Mouse (Mus musculus): Measurements from ENCODE around the gene Cdc26.

DNA sequence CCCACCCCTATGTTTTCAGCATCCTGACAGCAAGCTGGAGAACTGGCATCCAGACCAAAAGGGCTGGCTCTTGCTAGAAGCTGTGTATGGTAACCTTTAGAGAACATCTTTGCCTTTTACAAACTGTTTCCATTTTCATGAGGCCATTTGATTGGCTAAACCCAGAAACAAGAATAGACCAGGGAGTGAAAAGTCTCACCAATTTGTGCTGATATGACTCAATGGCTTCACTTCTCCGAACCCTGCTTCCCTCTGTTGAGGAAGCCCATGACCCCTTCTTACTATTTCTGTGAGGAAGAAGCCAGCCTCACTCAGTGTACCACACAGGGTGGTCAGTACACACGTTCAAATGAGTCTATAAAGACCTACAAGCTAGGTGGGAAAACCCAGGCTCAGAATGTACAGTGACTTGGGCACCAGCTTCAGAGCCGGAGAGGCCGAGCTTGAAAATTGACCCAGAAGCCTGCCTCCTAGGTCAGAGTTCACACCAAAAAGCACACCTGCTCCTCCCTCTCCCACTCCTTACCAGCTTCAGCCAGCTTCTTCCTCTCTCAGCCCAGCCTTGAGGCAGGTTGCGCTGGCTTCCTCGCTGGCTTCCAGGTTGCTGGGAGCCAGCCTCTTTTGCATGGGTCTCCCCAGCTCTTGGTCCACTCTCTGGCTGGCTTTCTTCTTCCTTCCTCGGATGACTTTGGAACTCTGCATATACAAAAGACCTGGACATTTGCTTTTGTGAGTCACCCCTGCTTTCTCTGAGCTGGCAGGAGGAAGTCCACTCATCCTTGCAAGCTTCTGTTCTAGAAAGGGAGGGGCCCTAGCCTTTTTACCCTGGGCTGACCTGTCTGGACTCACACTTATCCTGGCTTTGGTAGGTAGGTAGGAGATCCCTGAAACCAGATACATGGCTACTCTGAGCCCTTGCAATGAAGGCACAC lies 25.8 kb upstream of the Cdc26 start:
- no peak for TF ChIP-seq CTCF (IDR thresholded peaks at IDR 0.05; ENCODE audit: low read depth, low read length)
- TF ChIP-seq GATA1 (IDR thresholded peaks at IDR 0.05; ENCODE audit: borderline replicate concordance, low read length) = no peak
- TF ChIP-seq POLR2AphosphoS5 (IDR thresholded peaks at IDR 0.05; ENCODE audit: insufficient replicate concordance, low read depth, low read length) = no peak
